Mouse (Mus musculus) bone marrow macrophage, adult 2 months (primary cell): ENCODE results near the gene Foxd2.

ENCODE experiments used
- CTCF ChIP-seq: IDR thresholded peaks from 2 replicates; pipeline ENCODE4 v1.5.1; 2012; ENCODE audit warnings: low read depth, mild to moderate bottlenecking, low read length, moderate library complexity
- POLR2A ChIP-seq: IDR thresholded peaks from 2 replicates; pipeline ENCODE4 v1.6.1; 2012; ENCODE audit warnings: mild to moderate bottlenecking, low read depth, low read length, borderline replicate concordance

DNA sequence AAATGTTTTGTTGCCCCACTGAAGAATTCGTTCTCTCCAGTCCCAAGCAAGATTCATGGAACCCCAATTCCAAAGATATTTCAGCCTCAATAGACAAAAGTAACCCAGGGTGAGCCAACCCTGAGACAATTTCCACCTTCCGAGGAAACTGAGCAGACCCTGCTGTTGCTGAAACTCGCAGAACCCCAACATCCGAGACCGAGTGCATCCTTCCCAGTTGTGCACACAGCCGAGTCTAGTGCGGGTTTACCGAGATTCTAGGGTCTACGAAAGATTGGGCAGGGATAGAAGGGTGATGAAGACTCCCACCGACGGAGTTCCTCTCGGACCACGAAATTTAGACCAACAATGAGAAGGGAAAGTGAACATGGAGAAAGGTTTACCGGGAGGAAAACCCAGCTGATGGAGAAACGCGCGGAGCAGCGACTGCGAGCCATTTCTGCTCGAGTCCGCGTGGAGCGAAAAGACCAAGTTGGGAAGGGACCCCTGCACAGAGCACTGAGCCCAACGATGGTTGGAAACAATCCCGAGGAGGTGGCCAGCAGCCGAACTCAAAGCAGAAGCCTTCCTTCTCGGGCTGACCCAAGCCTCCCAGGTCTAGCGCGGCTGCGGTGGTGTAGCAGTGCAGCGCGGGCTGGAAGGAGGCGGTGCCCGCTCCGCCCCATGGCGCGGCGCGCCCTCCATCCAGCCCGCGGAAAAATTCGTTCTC, 6.9 kb downstream of the Foxd2 start:
- no peak for TF ChIP-seq POLR2A
- TF ChIP-seq CTCF, result no peak
